Mouse (Mus musculus) stomach, postnatal 0 days (tissue): ENCODE measurements around the gene Zg16. TPM values are rescaled to one million over a fixed set of nuclear protein-coding genes. Genes with fewer than 3 reads are reported as not detected.

Experiments
- ATAC-seq: fragments of 200-750 bp; cut with Nextera tagmentation; 2 replicates; pipeline ENCODE4 v1.8.0; 2017; ENCODE audit not compliant: low FRiP score, low TSS enrichment
- DNase-seq: peaks from one replicate; pipeline ENCODE4 v3.0.0-alpha.2; 2016; ENCODE audit warnings: low spot score
- H3K27ac ChIP-seq: fragments of 300-500 bp; sonication (generic); replicated peaks from 2 replicates; pipeline ENCODE4 v1.5.1; 2014; ENCODE audit warnings: mild to moderate bottlenecking, control low read depth
- H3K27me3 ChIP-seq: fragments of 300-500 bp; sonication (generic); 2 replicates; pipeline ENCODE4 v1.6.1; 2014; ENCODE audit warnings: low read length; ENCODE audit not compliant: control insufficient read depth, insufficient read depth
- H3K36me3 ChIP-seq: fragments of 300-500 bp; sonication (generic); 2 replicates; pipeline ENCODE4 v1.6.1; 2014; ENCODE audit warnings: low read length, mixed read lengths; ENCODE audit not compliant: control insufficient read depth, insufficient read depth
- H3K4me1 ChIP-seq: fragments of 300-500 bp; sonication (generic); replicated peaks from 2 replicates; pipeline ENCODE4 v1.6.1; 2014; ENCODE audit warnings: antibody characterized with exemption; ENCODE audit not compliant: control insufficient read depth, insufficient read depth
- H3K4me2 ChIP-seq: fragments of 300-500 bp; sonication (generic); replicated peaks from 2 replicates; pipeline ENCODE4 v1.6.1; 2014; ENCODE audit warnings: low read depth, mild to moderate bottlenecking, control low read depth, moderate library complexity
- H3K4me3 ChIP-seq: fragments of 300-500 bp; sonication (generic); 2 replicates; pipeline ENCODE4 v1.5.1; 2014; ENCODE audit warnings: low read depth, low read length, control low read depth
- H3K9ac ChIP-seq: fragments of 300-500 bp; sonication (generic); 2 replicates; pipeline ENCODE4 v1.6.1; 2014; ENCODE audit warnings: mild to moderate bottlenecking, low read length, control low read depth, mixed read lengths
- H3K9me3 ChIP-seq: fragments of 300-500 bp; sonication (generic); 2 replicates; pipeline ENCODE4 v1.6.1; 2016; ENCODE audit warnings: low read length; ENCODE audit not compliant: control insufficient read depth
- CTCF ChIP-seq: IDR thresholded peaks from 2 replicates; pipeline ENCODE4 v1.5.1; 2016; ENCODE audit warnings: antibody characterized with exemption, low read depth, mild to moderate bottlenecking, moderate library complexity
- EP300 ChIP-seq: optimal IDR thresholded peaks from 2 replicates; pipeline ENCODE3; 2016; ENCODE audit warnings: antibody characterized with exemption
- WGBS: fragments of 180-500 bp; shearing (Covaris S2); extraction: QIAGEN DNeasy Blood & Tissue Kit; methylation state at CpG from one replicate; pipeline ENCODE4 v1.1.7; 2014; 5-methylcytosine and 5-hydroxymethylcytosine counted together
- polyA plus RNA-seq: library from polyadenylated mRNA; unstranded; fragments of >200 nt; fragmentation: Nextera tagmentation; extraction: Ambion mirVana; gene quantifications from 2 replicates; pipeline ENCODE4 v1.2.1, GENCODE M21; 2015

Gene Zg16
- polyA plus RNA-seq, 1 experiment from 2014 or later = 1.8 TPM

- Histone ChIP-seq H3K27ac (no peak overlapping the region), H3K27me3 (no peaks in the 10 kb centered on the region), H3K36me3 (no peaks in the 10 kb centered on the region), H3K4me2 (no peak overlapping the region), H3K9ac (no peak overlapping the region), H3K9me3 (no peaks in the 10 kb centered on the region), H3K4me3 (no peak overlapping the region), H3K4me1 (no peaks in the 10 kb centered on the region)
- 0 out of 2 replicates have a peak, but pooled peaks have one; percentile 61 for ATAC-seq
- TF ChIP-seq EP300 (no peak), CTCF (no peak)
- WGBS = 71% methylated on average over 2 of the region's 2 CpGs
- no peak for DNase-seq
Observed at GRCm38 (mm10) chr7:127084794-127085193, 2.3 kb downstream of the Zg16 start.

DNA sequence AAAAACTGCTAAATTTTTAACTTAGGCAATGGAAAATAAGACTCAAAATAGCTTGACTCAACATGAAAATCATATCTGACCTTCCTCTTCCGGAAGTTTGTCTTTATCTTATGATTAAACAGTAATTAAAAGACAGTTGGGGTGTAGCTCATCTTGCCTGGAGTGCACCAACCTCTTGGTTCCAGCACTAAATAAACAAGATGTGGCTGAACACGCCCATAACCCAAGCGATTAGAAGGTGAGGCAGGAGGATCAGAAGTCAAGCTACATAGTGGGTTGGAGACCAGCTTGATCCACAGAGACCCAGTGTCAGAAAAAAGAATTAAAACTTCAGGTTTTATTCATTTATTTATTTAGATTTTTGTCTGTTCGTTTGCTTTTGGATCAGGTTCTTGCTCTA lies 3.4 kb downstream of the Zg16 start:
- Histone ChIP-seq H3K9me3 (no peaks in the 10 kb centered on the region), H3K36me3 (no peaks in the 10 kb centered on the region), H3K4me2 (no peak overlapping the region), H3K27ac (no peak overlapping the region), H3K9ac (no peak overlapping the region), H3K4me1 (no peaks in the 10 kb centered on the region), H3K27me3 (no peaks in the 10 kb centered on the region), H3K4me3 (no peak overlapping the region)
- TF ChIP-seq EP300 (no peak), CTCF (no peak)
- 58% methylated on average over 4 of the region's 4 CpGs for whole genome bisulfite sequencing
- DNase-seq (no peak), ATAC-seq (no peak)

GRCm38 (mm10) chr7:127082995-127083394 lies 4.1 kb downstream of the Zg16 start:
- H3K36me3 ChIP-seq = no peaks in the 10 kb centered on the region
- 57% methylated on average over 2 of the region's 2 CpGs for WGBS
- no peak overlapping the region for H3K9ac ChIP-seq
- no peak overlapping the region for H3K4me3 ChIP-seq
- no peaks in the 10 kb centered on the region for H3K9me3 ChIP-seq
- no peaks in the 10 kb centered on the region for H3K4me1 ChIP-seq
- H3K27ac ChIP-seq = no peak overlapping the region
- ATAC-seq (no peak), DNase-seq (no peak)
- no peak for TF ChIP-seq CTCF
- TF ChIP-seq EP300 = no peak
- H3K4me2 ChIP-seq = no peak overlapping the region
- no peaks in the 10 kb centered on the region for H3K27me3 ChIP-seq

GRCm38 (mm10) chr7:127082271-127082670 lies 4.9 kb downstream of the Zg16 start:
- TF ChIP-seq CTCF (no peak), EP300 (no peak)
- Histone ChIP-seq H3K4me2 (no peak overlapping the region), H3K36me3 (no peaks in the 10 kb centered on the region), H3K27ac (no peak overlapping the region), H3K4me1 (no peaks in the 10 kb centered on the region), H3K27me3 (no peaks in the 10 kb centered on the region), H3K4me3 (no peak overlapping the region), H3K9ac (no peak overlapping the region), H3K9me3 (no peaks in the 10 kb centered on the region)
- DNase-seq = no peak
- no peak for ATAC-seq
- WGBS = 82% methylated on average over 8 of the region's 8 CpGs

DNA sequence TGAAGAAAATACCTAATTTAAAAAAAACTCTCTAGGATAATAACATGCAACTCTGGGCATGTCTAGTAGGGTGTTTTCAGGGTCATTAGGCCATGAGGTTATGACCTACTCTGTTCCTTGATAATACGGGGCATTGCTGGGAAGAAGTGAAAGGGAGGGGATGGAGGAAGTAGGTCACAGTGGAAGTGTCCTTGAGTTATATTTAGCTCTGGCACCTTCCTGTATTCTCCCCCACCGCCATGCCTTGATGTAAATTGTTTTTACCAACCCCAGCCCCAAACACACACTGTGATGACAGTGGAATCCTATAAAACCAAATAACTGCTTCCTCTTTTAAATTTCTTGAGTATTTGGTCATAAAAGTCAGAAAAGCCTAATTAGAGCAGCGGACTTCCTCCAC lies 7.1 kb downstream of the Zg16 start:
- H3K4me2 ChIP-seq = no peak overlapping the region
- DNase-seq = no peak
- WGBS = 62% methylated on average over 3 of the region's 3 CpGs

DNA sequence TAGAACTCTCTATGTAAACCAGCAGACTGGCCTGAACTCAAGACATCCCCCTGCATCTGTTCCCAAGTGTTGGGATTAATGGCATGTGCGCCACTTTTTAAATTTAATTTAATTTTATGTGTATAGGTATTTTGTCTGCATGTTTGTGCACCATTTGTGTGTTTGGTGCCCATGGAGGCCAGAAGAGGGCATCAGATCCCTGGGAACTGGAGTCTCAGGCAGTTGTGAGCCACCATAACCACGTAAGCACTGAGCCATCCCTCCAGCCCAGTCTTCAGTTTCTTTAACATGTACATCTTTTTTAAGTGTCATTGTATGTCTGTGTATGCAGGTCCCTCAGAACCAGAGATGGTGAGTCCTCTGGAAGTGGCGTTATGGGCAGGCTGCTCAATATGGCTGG lies 9.4 kb downstream of the Zg16 start:
- DNase-seq (no peak), ATAC-seq (no peak)
- Histone ChIP-seq H3K9ac (no peak overlapping the region), H3K9me3 (no peaks in the 10 kb centered on the region), H3K36me3 (no peaks in the 10 kb centered on the region), H3K4me3 (no peak overlapping the region), H3K4me1 (no peaks in the 10 kb centered on the region), H3K27ac (no peak overlapping the region), H3K4me2 (no peak overlapping the region), H3K27me3 (no peaks in the 10 kb centered on the region)
- TF ChIP-seq CTCF (peak; percentile 36; the same call in 1 of the 2 replicates), EP300 (no peak)
- 76% methylated on average over 3 of the region's 3 CpGs for WGBS

More for the DNA sequence above, 7.1 kb downstream of the Zg16 start:
- Histone ChIP-seq H3K27me3 (no peaks in the 10 kb centered on the region), H3K27ac (no peak overlapping the region), H3K36me3 (no peaks in the 10 kb centered on the region), H3K9ac (no peak overlapping the region), H3K9me3 (no peaks in the 10 kb centered on the region), H3K4me1 (no peaks in the 10 kb centered on the region), H3K4me3 (no peak overlapping the region)
- ATAC-seq = no peak
- TF ChIP-seq CTCF (no peak), EP300 (no peak)
